Mouse (Mus musculus) adrenal gland, postnatal 10 days (tissue): ENCODE data around the gene Dtnbp1. TPM values are rescaled to one million over a fixed set of nuclear protein-coding genes. Genes with fewer than 3 reads are reported as not detected.

Source experiments
- DNase-seq: peaks from one replicate; pipeline ENCODE4 v3.0.0; 2021; ENCODE audit warnings: mixed read lengths
- total RNA-seq, 2 experiments: library from RNA; stranded (reverse); gene quantifications; 2 replicates each; pipeline ENCODE4 v1.2.3; 2021

Gene Dtnbp1
- total RNA-seq, 2 experiments from 2014 or later, result 68.2 to 69.8 TPM

GRCm38 (mm10) chr13:45001228-45001910 is 578 bp downstream of the Dtnbp1 start:
- DNase-seq, result peak; percentile 87

GRCm38 (mm10) chr13:45000836-45001227 is 1.1 kb downstream of the Dtnbp1 start:
- peak; percentile 50 for DNase-seq

GRCm38 (mm10) chr13:44999211-44999610 is 2.7 kb downstream of the Dtnbp1 start:
- DNase-seq, result no peak

GRCm38 (mm10) chr13:44996339-44996738 is 5.6 kb downstream of the Dtnbp1 start:
- no peak for DNase-seq

- DNase-seq, result no peak
These were observed 9.3 kb downstream of the Dtnbp1 start for GRCm38 (mm10) chr13:44992550-44993205.

GRCm38 (mm10) chr13:44991936-44992335 is 10.0 kb downstream of the Dtnbp1 start:
- DNase-seq, result no peak

- DNase-seq, result no peak
These were observed 11.8 kb downstream of the Dtnbp1 start for GRCm38 (mm10) chr13:44990073-44990682.

GRCm38 (mm10) chr13:44986352-44986751 is 15.6 kb downstream of the Dtnbp1 start:
- no peak for DNase-seq

GRCm38 (mm10) chr13:44985321-44985720 is 16.6 kb downstream of the Dtnbp1 start:
- DNase-seq, result no peak

- no peak for DNase-seq
These were observed 18.1 kb downstream of the Dtnbp1 start for GRCm38 (mm10) chr13:44983635-44984401.

- DNase-seq, result no peak
These were observed 19.1 kb downstream of the Dtnbp1 start for GRCm38 (mm10) chr13:44982799-44983198.

- DNase-seq, result no peak
These were observed 22.5 kb downstream of the Dtnbp1 start for GRCm38 (mm10) chr13:44979433-44979832.

- no peak for DNase-seq
These were observed 24.3 kb downstream of the Dtnbp1 start for GRCm38 (mm10) chr13:44977483-44978141.

GRCm38 (mm10) chr13:44977059-44977458 is 24.9 kb downstream of the Dtnbp1 start:
- no peak for DNase-seq

GRCm38 (mm10) chr13:44960542-44961291 is 41.2 kb downstream of the Dtnbp1 start:
- no peak for DNase-seq

GRCm38 (mm10) chr13:44957049-44957448 is 44.9 kb downstream of the Dtnbp1 start:
- no peak for DNase-seq

- no peak for DNase-seq
These were observed 46.2 kb downstream of the Dtnbp1 start for GRCm38 (mm10) chr13:44955781-44956180.

- DNase-seq, result no peak
These were observed 47.7 kb downstream of the Dtnbp1 start for GRCm38 (mm10) chr13:44954232-44954568.

GRCm38 (mm10) chr13:44953546-44954231 is 48.3 kb downstream of the Dtnbp1 start:
- no peak for DNase-seq

- no peak for DNase-seq
These were observed 49.4 kb downstream of the Dtnbp1 start for GRCm38 (mm10) chr13:44952393-44953086.
